Mouse (Mus musculus) MEL-GATA-1-ER (cell line): ENCODE results near the gene Maml3.
A peak's percentile ranks its signal among the peaks of the same experiment; 100 is the strongest.

ENCODE experiments used
- DNase-seq: peaks from one replicate; pipeline ENCODE4 v3.0.0-alpha.2; 2012; ENCODE audit warnings: low read depth; ENCODE audit errors: extremely low read depth

Gene Maml3

DNA sequence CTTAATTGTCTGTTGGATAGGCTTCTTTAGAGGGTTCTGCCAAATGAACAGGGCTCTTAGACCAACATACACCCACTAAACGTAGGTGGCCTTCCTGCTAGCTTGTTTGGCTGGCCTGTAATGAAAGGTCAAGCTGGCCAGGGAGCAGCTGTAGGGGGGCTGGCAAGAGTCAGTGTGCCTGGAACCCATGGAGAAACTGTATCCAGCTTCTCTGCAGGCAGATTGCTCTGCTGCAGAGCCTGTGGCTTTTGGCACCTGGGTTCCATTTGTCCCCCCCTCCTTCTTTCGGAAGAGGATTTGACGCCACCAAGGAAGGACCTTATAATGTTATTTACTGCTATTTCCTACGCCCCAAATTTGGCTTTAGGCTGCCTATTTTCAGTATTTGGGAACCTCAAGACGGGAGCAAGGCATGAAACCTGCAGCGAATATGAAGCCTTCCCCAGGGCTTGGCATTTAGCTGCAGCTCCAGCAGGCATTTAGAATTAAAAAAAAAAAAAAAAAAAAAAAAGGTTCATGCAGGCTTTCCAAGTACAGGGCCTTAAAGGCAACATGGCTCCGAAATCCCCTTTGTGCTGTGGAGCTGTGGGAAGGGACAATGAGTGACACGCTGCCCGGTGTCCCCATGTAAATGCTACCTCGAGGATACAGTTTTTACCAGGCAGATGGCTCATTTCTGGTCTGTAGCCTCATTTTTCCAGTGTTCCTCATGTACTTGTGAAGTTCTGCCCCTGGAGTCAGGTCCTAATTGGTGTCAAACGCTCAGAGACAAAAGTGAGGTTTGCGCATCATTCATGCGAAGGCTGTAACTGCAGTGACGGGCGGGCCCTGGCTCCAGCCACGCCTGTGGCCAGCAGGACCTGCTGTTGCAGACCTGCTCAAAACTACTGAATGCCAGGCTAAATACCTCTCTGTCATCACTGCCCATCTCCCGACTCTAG, 356.2 kb downstream of the Maml3 start:
- no peak for DNase-seq

DNA sequence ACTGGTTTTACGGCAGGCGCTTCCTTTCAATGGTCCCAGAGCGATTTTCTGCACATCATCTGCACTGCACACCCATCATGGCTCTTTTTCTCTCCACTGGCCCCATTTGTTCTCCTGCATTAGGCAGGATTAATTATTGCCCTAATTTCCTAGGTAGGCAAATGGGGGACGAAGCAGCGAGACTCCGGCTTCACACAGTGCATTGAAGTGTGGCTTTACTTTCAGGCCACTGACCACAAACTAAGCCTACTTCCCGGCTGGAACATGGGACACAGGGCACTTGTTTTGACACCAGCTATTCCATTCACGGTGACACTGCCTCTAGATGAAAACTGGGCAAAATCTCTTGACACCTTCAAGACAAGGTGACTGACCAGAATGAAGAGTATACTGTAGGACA, 358.1 kb downstream of the Maml3 start:
- DNase-seq, result no peak

DNA sequence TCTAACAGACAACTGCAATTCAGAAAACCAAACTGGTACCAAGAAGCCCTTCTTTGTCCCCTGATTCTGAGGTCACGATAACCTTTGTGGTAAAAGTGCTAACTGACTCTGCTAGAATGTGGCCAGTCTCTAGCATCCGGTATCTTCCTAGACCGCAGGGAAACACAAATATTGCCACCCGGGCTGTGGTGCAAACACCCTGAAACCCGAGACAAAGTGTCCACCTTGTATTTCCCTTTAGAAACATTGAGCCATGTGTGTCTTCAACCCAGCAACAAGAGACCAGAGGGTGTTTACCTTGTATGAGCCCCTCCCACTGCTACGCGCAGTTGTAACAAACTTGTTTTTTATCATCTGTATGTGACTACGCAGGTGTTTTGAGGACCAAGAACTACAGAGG, 359.7 kb downstream of the Maml3 start:
- no peak for DNase-seq

DNA sequence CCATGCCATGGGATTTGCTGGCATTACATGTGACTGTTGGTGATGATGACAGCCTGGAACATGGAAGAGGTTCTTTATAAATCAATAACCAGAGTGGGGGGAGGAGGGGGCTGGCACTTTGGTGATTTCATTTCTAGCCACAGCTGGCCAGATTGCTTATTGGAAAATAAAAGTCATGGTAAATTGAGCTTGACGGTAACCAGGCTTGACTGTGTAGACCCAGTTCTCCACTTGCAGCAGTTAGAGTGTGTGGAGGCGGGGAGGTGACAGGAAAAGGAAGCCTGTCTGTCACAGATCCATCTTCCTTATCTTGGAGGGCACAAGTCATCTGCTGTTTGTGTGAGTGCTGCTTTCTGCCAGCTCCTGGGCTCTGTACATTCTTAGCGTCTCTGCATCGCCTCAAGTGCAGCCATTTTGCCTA, 360.5 kb downstream of the Maml3 start:
- DNase-seq, result peak; percentile 91

DNA sequence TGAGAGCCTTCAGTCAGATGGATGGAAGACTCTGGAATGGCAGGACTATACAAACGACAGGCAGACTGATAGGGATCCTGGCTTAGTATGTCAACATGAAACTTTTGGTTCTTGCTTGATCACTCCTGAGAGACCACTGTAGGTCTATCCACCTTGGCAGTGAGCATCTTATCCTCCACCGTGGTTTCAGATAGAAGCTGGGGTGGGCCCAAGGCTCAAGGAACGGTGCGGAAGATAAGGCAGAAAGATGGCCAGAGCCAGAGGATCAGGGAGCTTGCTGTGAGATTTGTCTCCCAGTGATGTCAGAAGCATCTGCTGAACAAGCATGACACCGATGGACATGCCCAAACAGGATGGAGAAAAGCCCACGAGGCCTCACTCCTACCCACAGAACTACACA, 362.5 kb downstream of the Maml3 start:
- DNase-seq, result no peak

DNA sequence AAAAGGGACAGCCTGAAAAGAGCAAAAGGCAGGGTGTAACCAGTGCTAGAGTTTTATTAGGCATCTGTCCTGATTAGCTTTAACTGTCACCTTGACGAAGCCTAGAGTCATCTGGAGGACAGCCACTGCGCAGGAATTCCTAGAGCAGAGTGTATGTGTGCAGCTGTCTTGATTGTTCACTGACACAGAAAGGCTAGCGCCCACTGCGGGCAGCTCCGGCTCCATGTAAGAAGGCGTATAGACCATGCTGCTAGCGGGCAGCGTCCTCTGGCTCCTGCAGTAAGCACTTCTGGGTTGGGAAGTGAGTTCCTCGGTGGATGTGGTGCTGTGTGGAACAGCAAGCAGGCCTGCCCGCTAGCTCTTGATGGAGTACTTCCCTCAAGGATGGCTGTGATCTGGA, 363.1 kb downstream of the Maml3 start:
- no peak for DNase-seq

DNA sequence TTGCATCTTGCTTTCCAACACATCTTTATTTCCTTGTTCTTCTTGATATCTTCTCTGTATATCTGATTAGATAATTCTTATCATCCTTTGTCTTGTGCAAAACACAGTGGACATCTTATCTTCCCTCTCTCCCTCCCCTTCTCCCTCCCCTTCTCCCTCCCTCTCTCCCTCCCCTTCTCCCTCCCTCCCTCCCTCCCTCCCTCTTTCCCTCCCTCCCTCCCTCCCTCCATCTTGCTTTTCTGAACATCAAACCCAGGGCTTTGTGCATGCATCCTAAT, 365.1 kb downstream of the Maml3 start:
- DNase-seq, result no peak

DNA sequence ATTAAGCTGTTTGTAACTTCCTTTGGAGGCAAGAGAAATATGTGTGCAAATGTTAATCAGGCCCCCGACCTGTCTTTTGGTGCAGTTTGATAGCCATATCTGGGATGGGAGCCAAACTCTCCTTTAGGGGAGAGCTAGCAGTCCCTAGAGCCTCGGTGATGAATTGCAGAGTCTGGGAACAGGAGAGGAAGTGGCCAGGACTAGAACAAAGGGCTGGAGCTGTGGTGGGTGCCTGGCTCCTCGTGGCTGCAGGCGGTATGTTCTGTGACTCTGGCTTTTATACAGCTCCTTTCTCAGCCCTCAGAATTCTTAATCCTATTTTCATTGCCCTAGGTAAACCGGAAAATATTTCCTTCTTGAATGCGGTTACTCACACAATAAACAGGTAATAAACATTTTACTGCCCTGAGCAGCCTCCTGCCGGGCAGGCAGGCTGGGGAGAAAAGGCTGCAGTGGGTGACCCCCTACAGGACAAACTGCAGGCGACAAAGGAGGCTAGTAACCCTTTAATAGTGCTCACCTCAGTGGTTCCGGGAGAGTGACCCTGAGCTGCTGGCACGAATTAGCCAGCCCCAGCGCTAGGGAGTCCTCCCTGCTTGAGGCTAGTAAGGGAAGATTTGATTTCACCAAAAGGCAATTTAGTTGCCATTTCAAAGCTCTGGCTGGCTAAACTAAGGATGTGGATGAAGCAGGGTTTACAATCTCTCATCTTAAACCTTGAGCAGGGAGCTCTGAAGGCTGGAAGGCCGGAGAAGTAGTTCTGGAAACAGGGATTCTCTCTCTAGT, 365.6 kb downstream of the Maml3 start:
- DNase-seq, result peak; percentile 91

DNA sequence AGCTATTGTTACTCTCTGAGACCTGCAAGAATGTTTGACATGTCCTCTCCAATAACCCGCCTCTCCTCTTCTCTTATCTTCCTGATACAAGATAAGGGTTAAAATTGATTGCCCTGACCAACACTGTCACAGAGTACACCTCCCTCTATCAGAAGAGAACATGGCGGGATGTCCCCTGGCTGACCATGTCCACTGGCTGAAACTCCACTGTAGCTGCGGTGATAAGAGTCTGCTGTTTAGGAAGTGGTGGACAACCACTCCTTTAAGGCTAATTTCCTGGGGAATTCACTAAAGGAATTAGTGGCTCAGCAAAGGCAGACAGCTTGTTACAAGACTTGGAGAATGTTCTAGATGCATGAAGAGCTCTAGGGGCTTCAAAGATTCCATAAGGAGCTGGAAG, 371.2 kb downstream of the Maml3 start:
- no peak for DNase-seq

DNA sequence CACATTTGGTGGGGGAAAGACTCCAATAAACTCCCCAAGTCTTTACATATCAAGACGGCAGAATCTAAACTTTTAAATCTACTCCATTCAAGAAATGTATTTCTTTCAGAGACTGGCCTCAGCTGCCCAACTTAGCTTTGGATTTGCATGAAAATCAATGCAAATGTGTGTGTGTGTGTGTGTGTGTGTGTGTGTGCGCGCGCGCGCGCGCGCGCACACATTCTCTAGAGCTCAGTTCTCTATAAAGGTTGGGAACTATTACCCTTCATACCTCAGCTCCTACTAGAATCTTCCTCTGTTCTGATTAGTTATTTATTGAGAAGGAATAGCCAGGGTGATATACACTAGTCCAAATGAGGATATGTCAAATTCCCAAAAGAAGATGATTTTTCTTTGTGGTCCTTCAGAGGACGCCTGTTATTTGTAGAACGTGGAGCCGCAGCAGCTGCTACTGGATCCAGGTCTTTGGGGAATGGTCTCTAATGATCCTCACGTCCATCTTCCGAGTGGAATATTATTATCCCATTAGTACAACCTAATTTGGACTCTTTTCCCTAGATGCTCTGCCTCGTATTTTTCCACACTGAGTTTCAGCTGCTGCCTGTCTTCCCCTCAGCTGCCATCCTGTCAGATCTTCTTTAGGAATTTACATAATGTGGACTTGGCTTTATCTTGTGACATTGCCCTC, 372.8 kb downstream of the Maml3 start:
- no peak for DNase-seq

DNA sequence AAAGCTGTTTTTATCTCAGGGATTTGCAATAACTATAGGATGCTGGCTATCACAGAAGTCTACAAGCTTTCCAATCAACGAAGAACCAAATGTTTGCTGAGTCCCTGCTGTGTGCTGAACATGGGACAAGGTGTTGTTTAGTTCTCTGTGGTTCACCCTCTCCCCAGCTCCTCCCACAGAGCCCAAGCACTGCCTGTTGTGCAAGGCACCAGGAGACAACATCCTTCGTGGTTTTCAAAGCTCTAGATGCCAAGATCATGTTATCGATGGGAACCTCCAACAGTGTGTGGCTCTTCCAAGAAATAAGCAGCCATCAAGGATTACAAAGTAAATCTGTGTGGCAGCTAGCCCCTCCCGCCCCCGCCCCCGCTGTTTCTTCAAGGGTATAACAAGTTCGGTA, 374.2 kb downstream of the Maml3 start:
- no peak for DNase-seq

DNA sequence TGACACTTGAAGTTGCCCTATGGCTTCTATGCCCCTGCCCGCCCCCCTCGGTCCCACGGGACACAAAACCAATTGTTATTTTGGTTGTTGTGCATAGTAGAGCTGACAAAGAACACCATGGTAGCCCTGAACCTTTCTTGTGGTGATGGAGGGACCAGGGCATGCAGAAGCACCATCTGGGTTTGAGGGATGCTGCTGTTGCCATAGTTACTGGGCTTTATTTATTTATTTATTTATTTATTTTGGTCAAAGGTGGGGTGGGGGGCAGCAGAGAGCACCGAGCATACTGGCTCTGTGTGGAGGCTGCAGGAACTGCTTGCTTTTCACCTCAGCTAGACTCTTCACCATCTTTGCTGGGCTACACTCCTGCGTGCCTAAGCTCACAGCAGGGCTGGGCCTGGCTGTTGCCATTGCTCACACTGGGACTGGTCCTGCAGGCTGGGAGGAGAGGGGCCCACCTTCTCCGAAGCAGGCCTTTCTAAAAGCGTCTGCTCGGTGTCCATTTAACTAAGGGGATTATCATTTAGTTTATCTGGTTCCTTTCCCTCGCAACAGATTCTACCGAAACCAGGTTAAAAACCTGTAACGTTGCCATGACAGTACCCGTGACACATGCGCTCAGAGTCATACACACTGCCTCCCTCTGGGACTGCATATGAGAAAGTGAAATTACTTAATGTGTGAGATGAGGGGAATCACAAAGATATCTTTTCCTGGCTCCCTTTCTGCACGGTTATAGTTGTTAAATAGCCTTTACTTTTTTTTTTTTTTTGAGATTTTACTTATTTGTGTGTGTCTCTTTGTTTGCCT, 375.6 kb downstream of the Maml3 start:
- DNase-seq, result no peak

DNA sequence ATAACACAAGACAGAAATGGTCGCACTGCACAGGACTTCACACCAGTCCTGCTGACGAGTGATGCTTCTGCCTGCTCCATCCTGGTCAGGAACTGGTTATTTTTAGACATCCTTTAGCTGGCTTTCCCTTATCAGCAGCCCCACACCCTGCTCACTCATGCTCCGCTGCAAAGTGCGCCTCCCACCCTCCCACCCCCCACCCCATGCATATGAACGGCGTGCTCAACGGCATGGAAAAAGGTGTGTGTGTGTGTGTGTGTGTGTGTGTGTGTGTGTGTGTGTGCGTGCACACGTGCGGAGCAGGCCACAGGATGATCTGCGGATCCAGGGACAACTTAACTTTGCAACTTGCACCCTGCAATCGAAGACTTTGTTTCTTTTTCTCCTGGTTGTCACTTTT, 376.4 kb downstream of the Maml3 start:
- peak; percentile 88 for DNase-seq

DNA sequence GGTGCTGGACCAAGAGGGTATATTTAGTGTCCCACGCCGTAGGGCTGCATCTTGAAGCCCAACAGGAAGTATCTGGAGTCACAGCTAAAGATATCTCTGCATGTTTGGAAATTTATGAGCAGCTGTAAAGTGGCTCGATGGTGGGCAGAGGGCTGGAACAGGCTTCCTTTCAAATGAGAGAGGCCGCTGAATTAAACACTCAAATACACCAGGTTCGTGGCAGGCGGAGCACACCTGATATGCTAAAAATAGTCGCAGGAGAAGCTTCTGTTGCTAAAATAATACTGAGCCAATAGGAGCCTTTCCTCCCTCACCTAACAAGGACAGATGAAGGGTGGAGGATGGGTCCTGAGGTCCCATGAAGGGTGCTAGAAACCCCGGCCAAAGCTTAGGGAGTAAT, 376.9 kb downstream of the Maml3 start:
- DNase-seq, result no peak

DNA sequence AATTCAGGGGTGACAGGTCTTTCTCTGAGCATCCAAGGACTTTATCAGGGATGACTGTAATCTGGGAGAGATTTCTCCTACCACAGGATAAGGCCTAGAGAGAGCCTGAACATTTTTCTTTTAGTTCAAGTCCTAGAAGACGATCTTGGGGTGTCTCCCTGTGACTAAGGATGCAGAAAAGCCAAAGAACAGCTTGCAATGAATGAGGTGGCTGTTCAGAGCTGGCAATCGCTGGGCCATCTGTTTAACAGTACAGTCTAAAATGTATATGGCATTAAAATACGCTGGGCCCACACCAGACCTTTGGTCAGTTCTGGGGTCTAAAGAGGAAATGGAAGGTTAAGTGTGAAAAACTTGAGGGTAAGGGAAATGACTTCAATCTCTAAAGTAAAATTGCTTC, 377.4 kb downstream of the Maml3 start:
- no peak for DNase-seq

DNA sequence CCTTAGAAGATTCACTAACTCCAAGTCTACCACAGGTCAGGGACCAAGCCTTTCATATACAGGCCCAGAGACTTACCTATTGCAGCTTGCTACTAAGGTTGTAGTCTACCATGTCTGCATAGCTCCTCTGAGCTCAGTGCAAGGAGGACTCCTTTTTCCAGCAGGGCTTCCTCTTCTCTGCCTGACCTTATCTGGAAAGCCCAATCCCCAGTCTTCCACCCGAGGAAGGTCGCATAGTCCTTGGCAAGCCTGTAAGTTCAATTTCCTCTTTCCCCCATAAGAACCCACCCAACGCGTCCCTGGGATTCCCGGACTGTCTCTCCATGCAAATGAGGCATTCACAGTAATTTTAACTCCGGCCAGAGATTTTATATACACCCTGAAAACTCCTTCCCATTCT, 378.6 kb downstream of the Maml3 start:
- no peak for DNase-seq

DNA sequence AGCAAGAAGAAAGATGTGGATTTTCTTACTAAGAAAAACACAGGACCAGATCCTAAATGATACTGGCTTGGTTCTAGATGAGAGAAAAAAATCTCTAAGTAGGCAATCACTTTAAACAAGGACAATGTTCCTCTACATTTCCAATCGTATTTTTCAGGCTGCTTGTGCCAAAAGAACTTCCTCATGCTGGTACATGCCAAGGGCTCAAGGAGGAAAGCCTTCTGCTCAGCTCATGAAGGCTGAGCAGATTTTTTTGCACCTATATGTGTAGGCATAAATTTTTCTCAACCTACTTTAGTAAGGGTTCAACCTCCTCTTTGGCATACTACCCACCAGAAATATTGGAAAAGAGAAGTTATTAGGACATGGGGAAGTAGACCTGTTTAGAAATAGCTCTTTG, 384.9 kb downstream of the Maml3 start:
- no peak for DNase-seq

DNA sequence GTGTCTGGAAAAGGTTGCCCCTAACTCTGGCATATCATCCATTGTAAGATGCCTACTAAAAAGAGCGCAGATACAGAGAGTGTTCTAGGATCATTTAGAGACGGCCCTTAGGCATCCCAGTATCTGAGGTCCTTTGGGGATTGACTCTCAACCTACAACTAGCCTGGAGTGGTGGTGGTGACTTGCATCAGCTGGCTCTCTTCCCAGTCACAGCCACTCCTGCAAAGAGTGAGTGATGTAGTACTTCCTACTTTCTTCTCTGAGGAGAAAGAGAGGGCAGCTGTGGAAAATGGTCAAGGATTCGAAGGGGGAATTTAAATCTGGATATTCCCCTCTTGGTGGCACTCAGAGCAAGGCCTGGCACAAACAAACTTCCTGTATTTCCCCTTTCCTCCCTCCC, 385.5 kb downstream of the Maml3 start:
- no peak for DNase-seq

DNA sequence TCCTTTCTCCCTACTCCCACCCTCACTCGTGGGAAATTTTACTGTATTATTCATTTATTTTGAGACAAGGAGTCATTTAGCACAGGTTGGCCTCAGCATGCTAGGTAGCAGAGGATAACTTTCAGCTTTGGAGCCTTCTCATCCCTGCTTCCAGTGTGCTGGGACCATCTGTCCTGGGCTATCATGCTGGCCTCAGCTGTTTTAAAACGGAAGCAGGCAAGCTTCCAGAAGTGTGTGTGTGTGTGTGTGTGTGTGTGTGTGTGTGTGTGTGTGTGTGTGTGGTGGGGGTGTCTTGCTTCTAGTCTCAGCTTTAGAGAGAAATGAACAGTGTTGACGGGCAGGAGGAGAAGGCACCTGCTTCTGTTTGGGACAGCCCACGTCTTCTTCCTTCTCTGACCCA, 387.0 kb downstream of the Maml3 start:
- no peak for DNase-seq

DNA sequence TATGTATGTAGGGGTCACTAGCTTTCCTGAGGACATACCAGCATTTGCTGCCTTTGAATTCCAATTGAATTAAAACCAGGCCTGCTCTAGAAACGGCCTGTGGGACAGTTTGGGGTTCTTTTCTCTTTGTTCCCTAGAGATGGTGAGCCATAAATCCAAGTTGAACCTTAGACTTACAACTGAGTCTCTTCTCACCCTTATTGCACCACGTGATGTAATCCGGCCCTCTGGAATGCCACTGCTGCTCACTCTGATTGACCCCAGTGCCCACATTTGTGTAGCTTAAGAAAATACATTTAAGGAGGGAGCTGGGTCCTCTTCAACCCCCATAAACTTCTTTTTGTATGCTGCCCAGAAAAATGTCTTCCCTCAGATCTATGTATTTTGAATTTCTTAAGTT, 387.4 kb downstream of the Maml3 start:
- no peak for DNase-seq

DNA sequence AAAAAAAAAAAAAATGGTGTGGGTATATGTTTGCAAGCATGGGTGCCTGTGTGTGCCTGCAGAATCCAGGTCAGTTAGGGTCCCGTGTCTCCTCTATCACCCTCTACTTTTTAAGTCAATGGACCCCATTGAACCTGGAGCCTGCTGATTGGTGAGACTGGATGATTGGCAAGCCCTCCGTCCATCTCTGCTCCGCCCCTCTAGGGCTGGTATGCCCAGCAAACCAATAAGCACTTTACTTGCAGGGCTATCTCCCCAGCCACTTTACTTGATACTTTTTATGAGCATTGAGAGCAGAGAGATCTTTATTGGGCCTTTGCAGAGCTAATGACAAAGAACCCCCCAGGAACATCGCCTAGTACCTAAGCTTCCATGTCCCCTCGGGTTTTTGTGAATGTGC, 390.4 kb downstream of the Maml3 start:
- no peak for DNase-seq
